Mouse (Mus musculus) small intestine, adult 2 months (tissue): ENCODE results near the gene Tmco4.

Experiments
- CTCF ChIP-seq: fragments of 200-500 bp; IDR thresholded peaks from 2 replicates; pipeline ENCODE4 v1.5.1; 2012; ENCODE audit warnings: low read depth, mild to moderate bottlenecking, control low read depth, inconsistent platforms, low read length, moderate library complexity, mixed read lengths; ENCODE audit not compliant: insufficient replicate concordance, insufficient read length; ENCODE audit errors: extremely low read depth
- POLR2A ChIP-seq: fragments of 200-500 bp; IDR thresholded peaks from 2 replicates; pipeline ENCODE4 v1.6.1; 2012; ENCODE audit warnings: low read depth, mild to moderate bottlenecking, control low read depth, inconsistent platforms, low read length, moderate library complexity

GRCm38 (mm10) chr4:139004067-139004466, 31.4 kb downstream of the Tmco4 start:
- TF ChIP-seq POLR2A (no peak), CTCF (no peak)
